Mouse (Mus musculus): ENCODE data around the gene Hltf. TPM values are rescaled to one million over a fixed set of nuclear protein-coding genes. Genes with fewer than 3 reads are reported as not detected.

The Hltf gene
- polyA plus RNA-seq, 1 experiment from 2014 or later: 25.6 TPM

- no peaks in the 10 kb centered on the region for H3K4me1 ChIP-seq (ENCODE audit: insufficient read depth)
- H3K27me3 ChIP-seq (ENCODE audit: insufficient read depth, low read length): no peaks in the 10 kb centered on the region
- WGBS: 87% methylated on average over 8 of the region's 8 CpGs
- H3K9ac ChIP-seq: no peak overlapping the region
- no peak overlapping the region for H3K27ac ChIP-seq (ENCODE audit: low read depth)
- ATAC-seq (ENCODE audit: insufficient read depth) (no peak), DNase-seq (no peak)
- peaks cover 41% of the 10 kb centered on the region for H3K36me3 ChIP-seq (ENCODE audit: insufficient read depth)
- H3K4me3 ChIP-seq (ENCODE audit: low read depth, low read length): no peak overlapping the region
- H3K4me2 ChIP-seq: no peak overlapping the region
- no peak for TF ChIP-seq CTCF (IDR thresholded peaks at IDR 0.05; ENCODE audit: low read depth)
- H3K9me3 ChIP-seq (ENCODE audit: low read depth, low read length): no peaks in the 10 kb centered on the region
Measured at GRCm38 (mm10) chr3:20026996-20027689, 30.5 kb upstream of the Hltf start.

- Histone ChIP-seq H3K4me2 (no peak overlapping the region), H3K9me3 (ENCODE audit: low read depth, low read length) (no peaks in the 10 kb centered on the region), H3K4me1 (ENCODE audit: insufficient read depth) (no peaks in the 10 kb centered on the region), H3K4me3 (ENCODE audit: low read depth, low read length) (no peak overlapping the region), H3K36me3 (ENCODE audit: insufficient read depth) (peaks cover 36% of the 10 kb centered on the region), H3K27ac (ENCODE audit: low read depth) (no peak overlapping the region), H3K9ac (no peak overlapping the region), H3K27me3 (ENCODE audit: insufficient read depth, low read length) (no peaks in the 10 kb centered on the region)
- no peak for DNase-seq
- WGBS: 90% methylated on average over 5 of the region's 5 CpGs
- no peak for TF ChIP-seq CTCF (IDR thresholded peaks at IDR 0.05; ENCODE audit: low read depth)
- no peak for ATAC-seq (ENCODE audit: insufficient read depth)
Measured at GRCm38 (mm10) chr3:20027788-20028187, 29.8 kb upstream of the Hltf start.

- DNase-seq (no peak), ATAC-seq (ENCODE audit: insufficient read depth) (no peak)
- Histone ChIP-seq H3K27ac (ENCODE audit: low read depth) (no peak overlapping the region), H3K27me3 (ENCODE audit: insufficient read depth, low read length) (no peaks in the 10 kb centered on the region), H3K9me3 (ENCODE audit: low read depth, low read length) (no peaks in the 10 kb centered on the region), H3K9ac (no peak overlapping the region), H3K36me3 (ENCODE audit: insufficient read depth) (peaks cover 36% of the 10 kb centered on the region), H3K4me1 (ENCODE audit: insufficient read depth) (no peaks in the 10 kb centered on the region), H3K4me2 (no peak overlapping the region), H3K4me3 (ENCODE audit: low read depth, low read length) (no peak overlapping the region)
- 90% methylated on average over 3 of the region's 3 CpGs for WGBS
- TF ChIP-seq CTCF (IDR thresholded peaks at IDR 0.05; ENCODE audit: low read depth): no peak
Measured at GRCm38 (mm10) chr3:20028640-20029039, 29.0 kb upstream of the Hltf start.

- H3K4me2 ChIP-seq: no peak overlapping the region
- H3K4me1 ChIP-seq (ENCODE audit: insufficient read depth): 0 out of 2 replicates have a peak, but pooled peaks cover 7% of the 10 kb centered on the region
- no peak overlapping the region for H3K4me3 ChIP-seq (ENCODE audit: low read depth, low read length)
- WGBS: 85% methylated on average over 6 of the region's 6 CpGs
- no peaks in the 10 kb centered on the region for H3K9me3 ChIP-seq (ENCODE audit: low read depth, low read length)
- no peak overlapping the region for H3K9ac ChIP-seq
- no peak for DNase-seq
- H3K27ac ChIP-seq (ENCODE audit: low read depth): no peak overlapping the region
- no peaks in the 10 kb centered on the region for H3K27me3 ChIP-seq (ENCODE audit: insufficient read depth, low read length)
- TF ChIP-seq CTCF (IDR thresholded peaks at IDR 0.05; ENCODE audit: low read depth): no peak
- ATAC-seq (ENCODE audit: insufficient read depth): no peak
- H3K36me3 ChIP-seq (ENCODE audit: insufficient read depth): peaks cover 17% of the 10 kb centered on the region
Measured at GRCm38 (mm10) chr3:20030807-20031206, 26.8 kb upstream of the Hltf start.

GRCm38 (mm10) chr3:20033761-20034718, 23.6 kb upstream of the Hltf start:
- DNase-seq: peak; percentile 10
- no peak for TF ChIP-seq CTCF (IDR thresholded peaks at IDR 0.05; ENCODE audit: low read depth)
- Histone ChIP-seq H3K27ac (ENCODE audit: low read depth) (no peak overlapping the region), H3K36me3 (ENCODE audit: insufficient read depth) (no peaks in the 10 kb centered on the region), H3K4me3 (ENCODE audit: low read depth, low read length) (peak overlapping the region; percentile 74), H3K4me2 (peak overlapping the region; percentile 83), H3K27me3 (ENCODE audit: insufficient read depth, low read length) (no peaks in the 10 kb centered on the region), H3K9me3 (ENCODE audit: low read depth, low read length) (no peaks in the 10 kb centered on the region), H3K4me1 (ENCODE audit: insufficient read depth) (0 out of 2 replicates have a peak, but pooled peaks cover 7% of the 10 kb centered on the region), H3K9ac (peak overlapping the region; percentile 50)
- 10% methylated on average over 10 of the region's 10 CpGs for WGBS
- no peak for ATAC-seq (ENCODE audit: insufficient read depth)

- H3K4me3 ChIP-seq (ENCODE audit: low read depth, low read length): peak within 1 kb of the TSS; percentile 74
- no peaks in the 10 kb centered on the region for H3K27me3 ChIP-seq (ENCODE audit: insufficient read depth, low read length)
- H3K9me3 ChIP-seq (ENCODE audit: low read depth, low read length): no peaks in the 10 kb centered on the region
- DNase-seq (peak; percentile 93), ATAC-seq (ENCODE audit: insufficient read depth) (peak; percentile 100)
- peak within 1 kb of the TSS; percentile 83 for H3K4me2 ChIP-seq
- no peaks in the 10 kb centered on the region for H3K36me3 ChIP-seq (ENCODE audit: insufficient read depth)
- no peak for TF ChIP-seq CTCF (IDR thresholded peaks at IDR 0.05; ENCODE audit: low read depth)
- no peak within 1 kb of the TSS; the same call in 1 of the 2 replicates for H3K27ac ChIP-seq (ENCODE audit: low read depth)
- H3K4me1 ChIP-seq (ENCODE audit: insufficient read depth): 0 out of 2 replicates have a peak, but pooled peaks cover 7% of the 10 kb centered on the region
- WGBS: under 1% methylated on average over 47 of the region's 47 CpGs
- H3K9ac ChIP-seq: peak within 1 kb of the TSS; percentile 50
Measured at GRCm38 (mm10) chr3:20034719-20035404, 22.7 kb upstream of the Hltf start, which contains the start of gene Hps3. Hps3 (minus strand) TSS chr3:20035315.

Measured in lung, embryonic 14.5 days (tissue).